Mouse (Mus musculus) embryo, embryonic 11.5 days (tissue): ENCODE data around the gene Abcc3.

Experiments
- DNase-seq: peaks from one replicate; pipeline ENCODE4 v3.0.0-alpha.2; 2012; ENCODE audit warnings: low read depth, low spot score

The Abcc3 gene

GRCm38 (mm10) chr11:94351094-94351493 lies 41.7 kb downstream of the Abcc3 start:
- DNase-seq: no peak

- DNase-seq: no peak
These were observed 42.5 kb downstream of the Abcc3 start for GRCm38 (mm10) chr11:94350337-94350736.

- no peak for DNase-seq
These were observed 43.0 kb downstream of the Abcc3 start for GRCm38 (mm10) chr11:94349839-94350238.

GRCm38 (mm10) chr11:94347063-94347575 lies 45.7 kb downstream of the Abcc3 start:
- DNase-seq: no peak

GRCm38 (mm10) chr11:94346611-94347010 lies 46.2 kb downstream of the Abcc3 start:
- no peak for DNase-seq

- no peak for DNase-seq
These were observed 46.9 kb downstream of the Abcc3 start for GRCm38 (mm10) chr11:94345926-94346325.

GRCm38 (mm10) chr11:94344470-94344869 lies 48.3 kb downstream of the Abcc3 start:
- no peak for DNase-seq

- DNase-seq: no peak
These were observed 48.8 kb downstream of the Abcc3 start for GRCm38 (mm10) chr11:94343955-94344358.

GRCm38 (mm10) chr11:94342114-94342905 lies 50.5 kb downstream of the Abcc3 start:
- DNase-seq: no peak

GRCm38 (mm10) chr11:94340948-94341933 lies 51.6 kb downstream of the Abcc3 start:
- DNase-seq: no peak

GRCm38 (mm10) chr11:94339732-94340585 lies 52.8 kb downstream of the Abcc3 start:
- peak; percentile 44 for DNase-seq

- no peak for DNase-seq
These were observed 54.5 kb downstream of the Abcc3 start for GRCm38 (mm10) chr11:94338347-94338746.

GRCm38 (mm10) chr11:94336551-94336950 lies 56.2 kb downstream of the Abcc3 start:
- DNase-seq: no peak

- DNase-seq: no peak
These were observed 58.3 kb downstream of the Abcc3 start for GRCm38 (mm10) chr11:94334386-94334968.

GRCm38 (mm10) chr11:94332726-94333125 lies 60.1 kb downstream of the Abcc3 start:
- DNase-seq: no peak

GRCm38 (mm10) chr11:94330211-94330610 lies 62.6 kb downstream of the Abcc3 start:
- DNase-seq: no peak

- no peak for DNase-seq
These were observed 63.4 kb downstream of the Abcc3 start for GRCm38 (mm10) chr11:94329270-94329891.

- DNase-seq: no peak
These were observed 64.2 kb downstream of the Abcc3 start for GRCm38 (mm10) chr11:94328644-94329025.

GRCm38 (mm10) chr11:94327693-94328643 lies 64.8 kb downstream of the Abcc3 start, which contains the start of gene Ankrd40:
Gene Ankrd40, plus strand, starts transcription at chr11:94328001.
- DNase-seq: peak; percentile 86
